Mouse (Mus musculus): ENCODE measurements at regions not wholly inside any gene's neighbourhood (a gene's known extent, or its start where the extent isn't known, plus 50 kb on each side); places are given as distances from the start of the nearest gene placed in this dataset.

- TF ChIP-seq CTCF (conservative IDR thresholded peaks at IDR 0.05; ENCODE audit: low read length) (peak; percentile 70), POU5F1 (IDR thresholded peaks at IDR 0.05; ENCODE audit: borderline replicate concordance, low read length) (no peak)
These were observed 67.0 kb upstream of the Gm11733 start for GRCm38 (mm10) chr11:117416984-117417670.
